In genomic region chr8:94057157-94057854, GRCm38 (mm10) we compare ENCODE assay signal across 9 mouse cellular contexts. TPM values are rescaled to one million over a fixed set of nuclear protein-coding genes. Genes with fewer than 3 reads are reported as not detected.
A peak's percentile ranks its signal among the peaks of the same experiment; 100 is the strongest.
DNase-seq lines count a peak whose midpoint lies in the region; ATAC-seq and TF ChIP-seq lines count a peak whose summit lies in the region.
"Had no signal": no experiment of that assay in that cellular context is flagged by ENCODE, and none has a peak within 500 bp of the region (broad histone marks: within the 10 kb centered on the region; RNA-seq: fewer than 3 reads in every experiment).

No protein-coding gene starts in this region.

- DNase-seq in left cerebral cortex, adult 11 months (ENCODE audit: low spot score) = peak; percentile 37
- no peak for DNase-seq in left cerebral cortex, adult 8-10 months (ENCODE audit: low spot score in 2 of 2)
- DNase-seq in MEL (ENCODE audit: low read depth, low spot score) = peak; percentile 56
- DNase-seq in c-Kit-negative CD71-positive TER-119-positive erythroid progenitor cells, embryonic 14.5 days (ENCODE audit: low read depth, low spot score) = peak; percentile 34
- DNase-seq in frontal cortex, postnatal 25 days (ENCODE audit: low spot score in 2 of 2) = peak; percentile 44 to 54
- peak; percentile 37 to 57 for DNase-seq in left cerebral cortex, adult 2 months (ENCODE audit: extremely low spot score in 1 of 2, low spot score in 2 of 2)
- DNase-seq in naive thymus-derived CD4-positive, alpha-beta T cell, adult 2 months (ENCODE audit: low read depth) = peak; percentile 51

- TF ChIP-seq EP300 in MEL (IDR thresholded peaks at IDR 0.05; ENCODE audit: low read depth in 1 of 2, low read length in 2 of 2) = no peak

- no peak overlapping the region for H3K27ac ChIP-seq in MEL (ENCODE audit: control insufficient read depth, low read depth, low read length)
- no peak overlapping the region for H3K27ac ChIP-seq in left cerebral cortex, adult 2 months
- H3K27ac ChIP-seq: lung, embryonic 15.5 days had no signal

- no peaks in the 10 kb centered on the region for H3K79me2 ChIP-seq in MEL (ENCODE audit: control insufficient read depth, insufficient read depth, low read length, poor library complexity)

- H3K9me3 ChIP-seq in MEL (replicated peaks; ENCODE audit: insufficient read depth, low read length) = 0 out of 2 replicates have a peak, but pooled peaks cover 3% of the 10 kb centered on the region
- H3K9me3 ChIP-seq: lung, embryonic 15.5 days had no signal

- peak; percentile 56 for TF ChIP-seq RAD21 in MEL (IDR thresholded peaks at IDR 0.05; ENCODE audit: low read depth, low read length)

- ATAC-seq in activated CD4-positive, CD25-positive, alpha-beta regulatory T cell, adult 4 months = no peak

- no peak overlapping the region for H3K4me3 ChIP-seq in MEL (ENCODE audit: control insufficient read depth in 1 of 2, insufficient read depth in 1 of 2, low read depth in 2 of 2, low read length in 2 of 2)
- no peak overlapping the region for H3K4me3 ChIP-seq in left cerebral cortex, adult 2 months
- H3K4me3 ChIP-seq: lung, embryonic 15.5 days had no signal

- H3K27me3 ChIP-seq in MEL (ENCODE audit: control insufficient read depth in 1 of 2, insufficient read depth in 2 of 2, low read length in 2 of 2) = no peaks in the 10 kb centered on the region
- H3K27me3 ChIP-seq: lung, embryonic 15.5 days had no signal

- intact Hi-C loops in left cerebral cortex, adult 2 months (cut with DNase I) = no loop called here

- H3K4me1 ChIP-seq in MEL (ENCODE audit: control insufficient read depth in 1 of 2, insufficient read depth in 2 of 2, low read length in 2 of 2) = no peaks in the 10 kb centered on the region
- H3K4me1 ChIP-seq: lung, embryonic 15.5 days had no signal

- H3K9ac ChIP-seq in MEL (ENCODE audit: control insufficient read depth, low read depth, low read length, poor library complexity, severe bottlenecking) = no peak overlapping the region
- H3K9ac ChIP-seq: lung, embryonic 15.5 days had no signal

- peak; percentile 54 to 75 (median 66) for TF ChIP-seq CTCF in MEL (IDR thresholded peaks at IDR 0.05 in 2 of 3, conservative IDR thresholded peaks at IDR 0.05 in 1 of 3; ENCODE audit: control insufficient read depth in 1 of 3, insufficient read depth in 1 of 3, low read depth in 2 of 3, low read length in 3 of 3, poor library complexity in 1 of 3, severe bottlenecking in 1 of 3)
- peak; percentile 87 for TF ChIP-seq CTCF in left cerebral cortex, adult 2 months (IDR thresholded peaks at IDR 0.05)

- peaks cover 0 to 13% of the 10 kb centered on the region in 2 experiments; a peak in 2 of 4 replicates for H3K36me3 ChIP-seq in MEL (ENCODE audit: control insufficient read depth in 1 of 2, insufficient read depth in 2 of 2, low read length in 2 of 2)

- TF ChIP-seq POLR2A in MEL (IDR thresholded peaks at IDR 0.05; ENCODE audit: control insufficient read depth in 1 of 2, insufficient read depth in 1 of 2, low read depth in 1 of 2, low read length in 2 of 2, poor library complexity in 1 of 2) = no peak

TF ChIP-seq in MEL, 35 proteins besides CTCF, POLR2A, EP300 and RAD21:
- no peak for TF ChIP-seq RCOR1 (IDR thresholded peaks at IDR 0.05; ENCODE audit: low read depth, low read length)
- no peak for TF ChIP-seq HCFC1 (IDR thresholded peaks at IDR 0.05; ENCODE audit: low read depth, low read length)
- 0 out of 2 replicates have a peak, but pooled peaks have one; percentile 19 for TF ChIP-seq ZC3H11A (IDR thresholded peaks at IDR 0.05; ENCODE audit: low read depth, low read length)
- TF ChIP-seq ELF1 (IDR thresholded peaks at IDR 0.05; ENCODE audit: low read depth, low read length) = no peak
- TF ChIP-seq SMC3 (IDR thresholded peaks at IDR 0.05; ENCODE audit: low read depth, low read length) = peak; percentile 65
- TF ChIP-seq ZMIZ1 (IDR thresholded peaks at IDR 0.05; ENCODE audit: low read depth, low read length) = no peak
TF ChIP-seq in MEL: peak in this region for 2.

RNA-seq across cellular contexts. Expression of gene Ogfod1, which starts 20.3 kb away (rescaled TPM):
- 100 to 1,000 TPM in 1 of 4 experiments, 10 to 100 TPM in 3; 97.3 to 111 (median 99.2) TPM for total RNA-seq in left cerebral cortex, adult 8-10 months (2022)
- 16.0 and 16.3 TPM in 2 replicates for total RNA-seq in MEL (2012; rRNA removed)
- polyA plus RNA-seq in MEL (2012; ENCODE audit: insufficient read depth in 1 of 2, insufficient read length in 2 of 2, low read depth in 1 of 2, low replicate concordance in 2 of 2, missing spikeins in 1 of 2) = 10 to 100 TPM in 1 of 2 experiments, not detected in 1; 30.0 TPM
- total RNA-seq in left cerebral cortex, adult 2 months (2021) = 100 to 1,000 TPM in 1 of 2 experiments, 10 to 100 TPM in 1; 99.2 to 104 TPM
- polyA plus RNA-seq in activated CD4-positive, CD25-positive, alpha-beta regulatory T cell, adult 4 months (2017; shearing (Covaris generic)) = 10 to 100 TPM; 16.5 to 16.6 TPM

RNA-seq across cellular contexts. Expression of gene Nudt21, which starts 20.5 kb away (rescaled TPM):
- total RNA-seq in left cerebral cortex, adult 8-10 months (2022) = 10 to 100 TPM; 42.5 to 50.6 (median 47.7) TPM
- 157 and 162 TPM in 2 replicates for total RNA-seq in MEL (2012; rRNA removed)
- 100 to 1,000 TPM in 1 of 2 experiments, not detected in 1; 118 TPM for polyA plus RNA-seq in MEL (2012; ENCODE audit: insufficient read depth in 1 of 2, insufficient read length in 2 of 2, low read depth in 1 of 2, low replicate concordance in 2 of 2, missing spikeins in 1 of 2)
- total RNA-seq in left cerebral cortex, adult 2 months (2021) = 10 to 100 TPM; 46.3 to 51.4 TPM
- 100 to 1,000 TPM in 1 of 2 experiments, 10 to 100 TPM in 1; 93.4 to 113 TPM for polyA plus RNA-seq in activated CD4-positive, CD25-positive, alpha-beta regulatory T cell, adult 4 months (2017; shearing (Covaris generic))

RNA-seq across cellular contexts. Expression of gene Bbs2, which starts 41.4 kb away (rescaled TPM):
- total RNA-seq in left cerebral cortex, adult 8-10 months (2022) = 10 to 100 TPM; 33.2 to 41.9 (median 38.5) TPM
- total RNA-seq in MEL (2012; rRNA removed) = 3.4 and 4.3 TPM in 2 replicates
- polyA plus RNA-seq in MEL (2012; ENCODE audit: insufficient read depth in 1 of 2, insufficient read length in 2 of 2, low read depth in 1 of 2, low replicate concordance in 2 of 2, missing spikeins in 1 of 2) = 1 to 10 TPM in 1 of 2 experiments, not detected in 1; 6.8 TPM
- 10 to 100 TPM; 30.7 to 35.9 TPM for total RNA-seq in left cerebral cortex, adult 2 months (2021)
- polyA plus RNA-seq in activated CD4-positive, CD25-positive, alpha-beta regulatory T cell, adult 4 months (2017; shearing (Covaris generic)) = 1 to 10 TPM; 1.4 to 3.5 TPM

RNA-seq across cellular contexts. Expression of gene Amfr, which starts 44.7 kb away (rescaled TPM):
- 100 to 1,000 TPM; 128 to 132 (median 131) TPM for total RNA-seq in left cerebral cortex, adult 8-10 months (2022)
- 82.7 and 90.0 TPM in 2 replicates for total RNA-seq in MEL (2012; rRNA removed)
- 100 to 1,000 TPM in 1 of 2 experiments, 10 to 100 TPM in 1; 80.1 to 292 TPM for polyA plus RNA-seq in MEL (2012; ENCODE audit: insufficient read depth in 1 of 2, insufficient read length in 2 of 2, low read depth in 1 of 2, low replicate concordance in 2 of 2, missing spikeins in 1 of 2)
- 100 to 1,000 TPM; 114 to 118 TPM for total RNA-seq in left cerebral cortex, adult 2 months (2021)
- 10 to 100 TPM; 26.2 to 26.6 TPM for polyA plus RNA-seq in activated CD4-positive, CD25-positive, alpha-beta regulatory T cell, adult 4 months (2017; shearing (Covaris generic))

Comparison
In these comparisons a context has a peak if more than half of its experiments do, and no peak if none do; other contexts are left out.
1. DNase-seq: peak in left cerebral cortex, adult 11 months (single experiment), MEL (single experiment), c-Kit-negative CD71-positive TER-119-positive erythroid progenitor cells, embryonic 14.5 days (single experiment), frontal cortex, postnatal 25 days (2 of 2), left cerebral cortex, adult 2 months (2 of 2) and naive thymus-derived CD4-positive, alpha-beta T cell, adult 2 months (single experiment); none in left cerebral cortex, adult 8-10 months (0 of 2).